Mouse (Mus musculus) liver (tissue): ENCODE measurements around the gene Nfix.
"Not testable (repeated sequence)": the region's sequence is repeated elsewhere in the genome, so short reads cannot be mapped to it uniquely, and the experiment has no call there.

Experiments
- DNase-seq: peaks from one replicate; pipeline ENCODE4 v3.0.0-alpha.2; 2020; ENCODE audit warnings: mixed read lengths

Nfix gene

DNA sequence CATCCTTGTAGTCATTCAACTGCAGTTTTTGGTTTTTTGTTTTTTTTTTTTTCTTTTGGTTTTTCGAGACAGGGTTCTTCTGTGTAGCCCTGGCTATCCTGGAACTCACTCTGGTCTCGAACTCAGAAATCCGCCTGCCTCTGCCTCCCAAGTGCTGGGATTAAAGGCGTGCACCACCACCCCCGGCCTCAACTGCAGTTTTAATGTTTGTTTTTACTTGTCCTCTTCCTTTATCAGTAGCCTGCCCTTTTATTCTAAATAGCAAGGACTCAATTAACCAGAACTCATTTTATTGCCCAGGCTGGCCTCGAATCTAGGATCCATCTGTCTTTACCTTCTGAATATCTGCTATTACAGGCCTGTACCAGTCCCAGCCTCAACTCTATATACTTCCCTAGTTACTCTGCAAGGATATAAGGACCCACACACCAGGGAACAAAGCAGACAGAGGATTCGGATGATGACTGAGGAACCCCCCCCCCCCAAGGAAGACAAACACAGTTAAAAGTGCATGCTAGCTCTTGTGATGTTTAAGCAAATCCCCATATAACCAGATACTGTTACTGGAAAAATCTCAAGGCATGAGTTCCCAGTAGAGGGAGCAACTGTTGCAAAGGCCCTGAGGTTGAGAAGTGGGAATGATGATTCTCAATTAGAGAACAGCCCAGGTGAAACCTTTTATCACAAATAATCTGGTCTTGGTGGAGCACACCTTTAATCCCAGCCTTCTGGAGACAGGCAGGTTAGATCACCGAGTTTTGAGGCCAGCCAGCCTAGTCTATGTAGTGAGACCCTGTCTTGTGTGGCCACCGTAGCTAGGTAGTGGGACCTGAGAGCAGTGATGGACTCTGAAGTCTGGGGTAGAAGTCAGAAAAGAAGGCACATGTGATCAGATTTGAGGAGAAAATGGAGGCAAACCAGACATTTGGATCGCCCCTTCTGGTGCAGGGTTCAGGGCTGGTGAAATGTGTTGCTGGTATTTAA lies 32.9 kb upstream of the Nfix start:
- DNase-seq = peak; percentile 2

DNA sequence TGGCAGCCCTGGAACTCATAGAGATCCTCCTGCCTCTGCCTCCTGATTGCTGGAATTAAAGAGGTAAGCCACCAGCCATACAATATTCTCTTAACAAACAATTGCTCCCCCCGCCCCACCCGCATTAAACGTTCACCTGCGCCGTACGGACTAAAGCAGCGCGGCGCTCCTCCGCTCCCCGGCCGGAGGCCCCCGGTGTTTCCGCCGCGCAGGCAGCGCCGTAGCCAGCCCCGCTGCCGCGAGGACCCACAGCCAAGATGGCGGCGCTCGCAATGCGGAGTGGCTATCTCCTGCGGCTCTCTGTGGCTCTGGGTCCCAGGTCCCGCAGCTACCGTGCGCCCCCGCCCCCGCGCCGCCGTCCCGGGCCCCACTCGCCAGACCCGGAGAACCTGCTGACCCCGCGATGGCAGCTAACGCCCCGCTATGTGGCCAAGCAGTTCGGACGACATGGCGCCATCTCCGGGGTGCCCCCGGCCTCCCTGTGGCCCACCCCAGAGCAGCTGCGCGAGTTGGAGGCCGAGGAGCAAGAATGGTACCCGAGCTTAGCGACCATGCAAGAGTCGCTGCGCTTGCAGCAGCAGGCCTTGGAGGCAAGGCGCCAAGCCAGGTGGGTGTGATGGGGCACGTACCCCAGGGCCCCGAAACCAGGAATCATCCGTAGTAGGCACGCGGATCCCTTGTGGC lies 32.0 kb upstream of the Nfix start:
- DNase-seq = peak; percentile 92

DNA sequence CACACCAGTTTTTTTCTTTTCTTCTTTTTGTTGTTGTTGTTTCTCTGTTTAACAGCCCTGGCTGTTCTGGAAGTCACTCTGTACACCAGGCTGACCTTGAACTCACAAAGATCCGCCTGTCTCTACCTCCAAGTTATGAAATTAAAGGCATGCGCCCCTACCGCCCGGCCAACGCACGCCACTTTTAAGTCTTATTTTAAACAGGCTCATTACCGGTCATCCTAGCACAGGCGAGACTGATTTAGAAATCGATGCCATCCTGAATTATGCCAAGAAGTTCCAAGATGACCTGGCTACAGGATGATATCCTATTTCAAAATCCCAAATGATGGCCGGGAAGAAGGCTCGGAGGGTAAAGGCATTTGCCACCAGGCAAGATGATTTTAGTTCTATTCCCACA lies 31.3 kb upstream of the Nfix start, which contains the start of gene Gadd45gip1:
Gene Gadd45gip1 (plus strand): TSS at position 33 of the 400 bp plus-strand sequence.
- peak; percentile 77 for DNase-seq

DNA sequence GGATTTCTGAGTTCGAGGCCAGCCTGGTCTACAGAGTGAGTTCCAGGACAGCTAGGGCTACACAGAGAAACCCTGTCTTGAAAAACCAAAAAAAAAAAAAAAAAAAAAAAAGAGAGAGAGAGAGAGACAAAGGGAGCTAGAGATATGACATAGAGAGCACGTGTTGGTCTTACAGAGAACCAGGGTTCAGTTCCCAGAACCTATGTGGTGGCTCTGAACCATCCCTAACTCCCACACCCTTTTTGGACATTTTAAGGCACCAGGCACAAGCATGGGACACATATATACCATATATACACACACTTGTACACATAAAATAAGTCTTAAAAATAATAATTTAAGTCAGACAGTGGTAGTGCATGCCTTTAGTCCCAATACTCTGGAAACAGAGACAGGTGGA lies 26.4 kb upstream of the Nfix start:
- not testable (repeated sequence) for DNase-seq

DNA sequence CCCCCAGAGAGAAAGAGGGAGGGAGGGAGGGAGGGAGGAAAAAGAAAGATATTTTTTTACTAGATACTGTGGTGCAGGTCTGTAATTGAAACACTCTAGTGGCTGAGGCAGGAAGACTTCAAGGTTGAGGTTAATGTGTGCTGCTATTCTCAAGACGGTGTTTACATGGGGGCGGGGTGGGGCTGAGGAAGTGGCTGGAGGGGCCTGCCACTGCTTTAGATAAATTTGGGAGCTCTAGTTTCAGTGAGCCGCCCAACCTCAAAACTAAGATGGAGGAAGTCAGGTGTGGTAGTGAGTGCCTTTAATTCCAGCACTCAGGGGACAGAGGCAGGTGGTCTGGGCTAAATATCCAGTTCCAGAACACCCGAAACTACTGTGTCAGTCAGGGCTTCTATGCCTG lies 25.5 kb upstream of the Nfix start:
- DNase-seq = peak; percentile 60

DNA sequence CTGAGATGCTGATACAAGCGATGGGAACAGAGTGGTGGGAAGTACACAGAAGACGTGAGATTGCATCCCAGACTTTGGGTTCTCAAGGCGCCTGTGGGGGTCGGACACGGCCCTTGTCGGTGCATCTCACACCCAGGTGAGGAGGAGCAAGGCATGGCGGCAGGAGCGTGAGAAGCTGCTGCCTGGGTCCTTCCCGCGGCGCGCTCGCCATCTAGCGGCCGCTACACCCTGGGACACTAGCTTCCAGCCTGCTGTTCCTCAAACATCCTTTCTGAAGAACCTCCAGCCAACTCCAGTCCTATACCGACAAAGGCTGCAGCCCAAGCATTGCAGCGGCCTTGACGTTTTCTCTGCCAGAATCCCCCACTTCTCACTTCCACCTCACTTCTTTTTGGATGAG lies 23.5 kb upstream of the Nfix start:
- peak; percentile 84 for DNase-seq

DNA sequence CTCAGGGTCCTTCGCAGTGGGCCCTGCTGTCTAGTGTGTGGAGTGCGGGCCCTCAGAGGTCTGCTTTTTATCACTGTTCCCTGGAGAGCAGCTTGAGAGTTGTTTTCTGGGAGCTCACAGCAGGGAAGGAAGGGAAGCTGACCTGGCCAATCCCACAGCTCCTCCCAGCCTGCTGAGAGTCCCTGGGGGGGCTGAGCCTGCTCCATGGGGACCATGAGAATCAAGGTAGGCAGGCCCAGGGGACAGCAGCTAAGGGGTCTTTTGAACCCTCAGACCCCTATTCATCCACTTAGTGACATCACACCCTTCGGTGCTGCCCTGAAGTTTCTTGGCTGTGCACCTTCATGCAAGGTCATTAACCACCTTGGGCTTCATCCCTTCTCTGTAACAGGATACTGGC lies 22.6 kb upstream of the Nfix start, which contains the start of gene Dand5:
Gene Dand5 (minus strand): TSS at position 101 of the 400 bp plus-strand sequence.
- DNase-seq = no peak

DNA sequence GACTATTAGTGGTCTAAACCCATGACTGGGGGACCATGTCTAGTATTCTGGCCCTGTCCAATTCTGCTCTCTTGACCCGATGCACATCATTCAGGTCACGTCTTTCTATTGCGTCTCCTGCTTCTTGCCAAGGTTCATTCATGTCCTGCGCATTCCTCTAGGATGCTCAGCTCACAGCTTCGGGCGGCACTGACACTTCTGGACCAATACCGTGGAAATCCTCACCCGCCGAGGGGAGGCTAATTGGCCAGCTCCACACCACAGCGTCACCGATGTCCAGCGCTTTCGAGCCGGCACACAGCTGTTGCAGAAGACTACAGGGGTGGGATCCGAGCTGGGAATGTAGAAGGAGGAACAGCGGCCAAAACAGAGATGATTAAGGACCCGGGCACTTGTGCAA lies 16.0 kb upstream of the Nfix start:
- no peak for DNase-seq

DNA sequence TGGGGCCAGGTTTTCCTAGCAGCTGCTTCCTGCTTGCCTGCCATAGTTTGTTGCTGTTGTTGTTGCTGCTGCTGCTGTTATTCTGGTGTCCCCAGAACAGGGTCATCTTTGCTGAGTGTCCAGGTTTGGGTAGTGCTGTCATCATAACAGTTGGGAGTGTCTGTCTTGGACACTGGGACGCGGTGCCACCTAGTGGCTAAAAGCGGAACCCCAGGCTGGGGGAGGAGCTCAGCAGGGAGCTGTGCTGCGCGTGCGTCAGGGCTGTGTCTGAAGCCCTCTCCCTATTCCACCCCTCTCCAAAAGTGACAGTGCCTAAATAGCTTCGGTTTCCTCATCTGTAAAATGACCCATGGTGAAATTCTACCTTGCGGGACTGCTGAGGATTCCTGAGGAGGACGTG lies 15.4 kb upstream of the Nfix start:
- peak; percentile 95 for DNase-seq

DNA sequence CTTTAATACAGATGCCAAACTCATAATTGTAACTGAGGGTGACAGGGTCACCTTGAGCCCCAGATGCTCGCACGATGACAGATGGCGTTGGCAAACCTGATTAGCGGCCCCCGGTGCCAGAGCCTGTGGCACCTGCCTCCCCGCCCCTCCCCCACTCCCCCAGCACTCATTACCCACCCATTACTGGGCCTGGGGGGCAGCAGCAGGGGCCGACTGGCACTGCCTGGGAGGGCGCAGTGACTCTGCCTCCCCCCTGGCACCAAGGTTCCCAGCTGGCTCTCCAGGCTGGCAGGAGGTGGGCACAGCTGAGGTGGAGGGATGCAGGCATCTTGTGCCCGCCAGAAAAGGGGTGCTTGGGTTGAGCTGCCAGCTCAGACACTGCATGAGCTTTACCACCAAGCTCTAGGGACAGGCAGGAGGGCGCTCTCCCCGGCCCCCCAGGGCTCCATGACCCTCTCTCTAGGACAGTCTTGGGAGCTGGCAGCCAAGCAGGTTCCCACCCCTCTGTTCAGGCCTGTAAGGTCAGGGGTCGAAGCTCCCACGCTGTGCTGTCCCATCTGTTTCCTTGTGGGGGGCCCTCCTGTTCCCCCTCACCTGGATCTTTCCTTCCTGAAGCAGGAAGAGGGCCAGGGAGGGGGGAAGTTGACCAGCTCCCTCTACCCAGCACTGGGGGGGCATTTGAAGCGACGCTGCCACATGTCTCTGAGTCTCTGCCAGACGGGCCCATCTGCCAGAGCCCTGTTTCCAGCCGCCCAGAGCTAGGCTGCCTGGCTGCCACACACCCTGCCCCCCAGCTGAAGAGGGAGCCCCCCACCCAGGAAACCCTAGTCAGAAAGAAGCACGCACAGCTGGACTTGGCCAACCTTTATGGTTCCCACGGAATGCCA lies 14.7 kb upstream of the Nfix start:
- DNase-seq = no peak

DNA sequence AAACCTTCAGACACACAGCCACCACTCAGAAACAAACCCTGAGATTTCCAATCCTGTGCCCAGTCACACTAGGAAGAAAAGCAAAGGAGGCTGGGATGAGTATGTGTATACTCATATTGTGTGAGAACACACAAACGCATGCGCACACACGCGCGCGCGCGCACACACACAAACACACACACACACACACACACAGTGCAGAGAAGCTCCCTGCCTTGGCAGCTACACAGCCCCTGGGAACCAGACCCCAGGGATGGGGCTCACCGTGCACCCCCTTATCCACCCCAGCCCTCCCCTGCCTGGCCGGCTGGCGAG lies 14.1 kb upstream of the Nfix start:
- DNase-seq = no peak

DNA sequence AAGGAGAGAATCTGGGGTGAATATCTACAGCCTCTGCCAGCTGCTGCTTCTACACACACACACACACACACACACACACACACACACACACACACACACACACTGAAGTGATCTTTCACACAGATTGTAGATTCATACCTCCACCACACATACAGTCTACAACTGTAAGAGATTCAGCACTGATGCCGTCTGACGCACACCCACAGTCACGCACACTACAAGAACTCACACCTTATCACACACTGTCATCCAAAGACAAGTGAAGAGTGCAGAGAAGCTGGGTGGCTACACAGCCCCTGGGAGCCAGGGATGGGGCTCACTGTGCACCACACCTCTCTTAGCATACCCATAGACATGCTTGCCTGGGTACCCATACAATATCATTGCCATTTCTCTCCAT lies 13.7 kb upstream of the Nfix start:
- no peak for DNase-seq

DNA sequence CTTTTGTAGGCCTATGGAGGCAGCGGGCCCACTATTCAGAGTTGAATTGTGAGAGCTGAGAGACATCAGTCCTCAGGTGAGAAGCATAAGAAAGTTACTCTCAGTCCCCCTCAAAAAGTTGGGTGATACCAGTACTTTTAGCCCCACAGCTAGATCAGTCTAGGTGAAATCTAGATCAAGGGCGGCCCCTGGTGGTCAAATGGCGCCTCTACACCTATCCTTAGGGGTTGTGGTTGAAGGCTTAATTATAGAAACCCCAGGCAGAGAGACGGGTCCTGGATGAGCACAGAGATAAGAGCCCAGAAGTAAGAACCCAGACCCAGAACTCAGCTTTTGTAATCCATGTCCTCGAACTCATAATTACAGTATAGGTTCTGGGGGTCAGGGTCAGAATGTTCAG lies 12.9 kb upstream of the Nfix start:
- DNase-seq = peak; percentile 87

DNA sequence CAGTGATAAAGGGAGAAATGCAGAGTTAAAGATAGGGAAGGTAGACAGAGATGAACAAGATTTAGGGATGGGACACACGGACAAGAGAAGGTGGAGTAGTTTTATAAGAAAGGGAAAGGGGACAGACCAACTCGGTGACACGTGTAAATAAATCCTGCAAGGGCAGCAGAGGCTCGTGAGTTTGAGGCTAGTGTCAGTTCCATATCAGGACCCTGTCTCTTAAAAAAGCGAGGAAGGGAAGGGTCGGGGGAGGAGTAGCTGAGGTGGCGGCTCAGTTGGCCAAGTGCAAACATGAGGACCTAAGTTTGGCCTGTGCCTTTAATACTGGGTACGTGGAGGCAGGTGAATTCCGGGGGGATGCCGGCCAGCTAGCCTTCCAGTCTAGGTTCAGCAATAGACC lies 11.2 kb upstream of the Nfix start:
- no peak for DNase-seq

DNA sequence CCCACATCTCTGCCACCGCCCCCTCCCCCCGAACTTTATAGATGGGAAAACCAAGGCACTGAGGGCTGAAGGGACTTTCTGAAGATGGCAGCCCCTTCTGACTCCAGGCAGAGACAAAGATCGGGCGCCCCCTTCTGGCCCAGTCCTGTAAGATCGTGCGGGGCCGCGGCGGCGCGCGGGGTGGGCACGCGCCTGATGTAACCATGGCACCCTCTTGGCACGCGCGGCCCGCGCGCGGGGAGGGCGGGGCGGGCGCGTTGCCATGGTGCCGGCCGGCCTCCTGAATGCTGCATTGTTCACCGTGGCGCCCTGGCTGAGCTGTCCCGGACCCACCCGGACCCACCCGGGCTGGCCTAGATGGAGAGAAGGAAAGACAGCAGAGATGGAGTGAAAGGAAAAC lies 10.8 kb upstream of the Nfix start:
- peak; percentile 88 for DNase-seq

DNA sequence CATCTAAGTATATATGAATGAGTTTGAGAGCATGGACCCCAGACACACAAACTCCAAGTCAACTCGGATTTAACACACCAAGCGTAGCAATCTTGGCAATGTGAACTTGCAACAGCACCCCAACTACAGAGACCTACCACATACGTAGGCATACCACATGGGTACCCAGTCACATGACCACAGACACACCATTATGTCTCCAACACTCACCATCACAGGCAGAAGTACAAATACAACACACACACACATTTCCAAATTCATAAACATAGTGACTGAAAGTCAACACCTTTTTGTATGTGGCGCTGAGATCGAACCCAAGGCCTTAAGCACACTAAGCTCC lies 9.8 kb upstream of the Nfix start:
- DNase-seq = no peak

DNA sequence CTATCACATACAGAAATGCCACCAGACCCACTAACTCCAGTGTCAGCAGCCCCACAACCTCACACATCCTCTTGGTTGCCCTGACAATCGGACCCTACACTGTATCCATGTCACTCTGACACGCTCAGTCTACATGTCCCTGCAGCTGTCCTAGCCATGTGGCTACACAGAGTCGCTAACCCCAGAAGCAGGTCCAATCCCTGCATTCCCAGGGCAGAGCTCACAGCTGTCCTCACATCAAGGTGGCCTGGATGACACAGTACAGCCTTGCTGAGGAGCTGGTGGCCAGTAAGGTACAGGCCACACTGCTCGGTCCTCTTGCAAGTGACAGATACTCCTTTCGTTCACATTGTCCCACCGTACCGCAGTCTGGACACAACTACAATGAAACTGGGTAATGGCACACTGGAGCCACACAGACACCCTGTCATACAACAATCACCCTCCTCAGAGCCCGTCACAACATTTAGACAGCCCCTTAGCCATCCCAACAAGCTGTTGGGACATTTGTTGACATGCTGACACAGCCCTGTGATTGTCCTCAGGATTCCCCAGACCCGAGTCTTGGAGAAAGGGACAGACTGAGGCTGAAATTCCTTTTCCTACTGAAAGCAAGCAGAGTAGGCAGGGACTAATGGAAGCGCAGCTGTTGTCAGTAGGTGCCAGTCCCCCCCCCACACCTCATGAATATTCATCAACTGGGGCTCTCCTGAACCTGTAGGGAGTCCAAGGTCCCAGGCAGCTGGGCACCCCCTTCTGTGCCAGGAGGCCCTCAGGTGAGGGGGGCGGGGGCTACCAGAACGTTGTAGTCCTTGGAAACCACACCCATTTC lies 9.2 kb upstream of the Nfix start:
- no peak for DNase-seq

DNA sequence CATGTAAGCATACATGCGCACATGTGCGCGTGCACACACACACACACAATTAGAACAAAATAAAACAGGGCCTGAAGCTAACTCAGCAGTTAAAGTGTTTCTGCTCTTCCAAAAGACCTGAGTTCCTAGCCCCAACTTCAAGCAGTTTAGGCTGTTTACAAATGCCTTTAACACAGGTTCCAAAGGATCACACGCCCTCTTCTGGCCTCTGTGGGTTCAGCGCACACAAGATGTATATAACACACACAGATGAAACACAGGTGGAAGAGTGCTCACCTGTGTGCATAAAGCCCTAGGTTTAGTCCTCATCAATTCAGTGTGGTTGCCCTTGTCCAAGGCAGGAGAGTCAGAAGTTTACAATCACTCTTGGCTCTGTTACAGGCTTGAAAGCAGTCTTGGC lies 5.9 kb upstream of the Nfix start:
- DNase-seq = no peak

DNA sequence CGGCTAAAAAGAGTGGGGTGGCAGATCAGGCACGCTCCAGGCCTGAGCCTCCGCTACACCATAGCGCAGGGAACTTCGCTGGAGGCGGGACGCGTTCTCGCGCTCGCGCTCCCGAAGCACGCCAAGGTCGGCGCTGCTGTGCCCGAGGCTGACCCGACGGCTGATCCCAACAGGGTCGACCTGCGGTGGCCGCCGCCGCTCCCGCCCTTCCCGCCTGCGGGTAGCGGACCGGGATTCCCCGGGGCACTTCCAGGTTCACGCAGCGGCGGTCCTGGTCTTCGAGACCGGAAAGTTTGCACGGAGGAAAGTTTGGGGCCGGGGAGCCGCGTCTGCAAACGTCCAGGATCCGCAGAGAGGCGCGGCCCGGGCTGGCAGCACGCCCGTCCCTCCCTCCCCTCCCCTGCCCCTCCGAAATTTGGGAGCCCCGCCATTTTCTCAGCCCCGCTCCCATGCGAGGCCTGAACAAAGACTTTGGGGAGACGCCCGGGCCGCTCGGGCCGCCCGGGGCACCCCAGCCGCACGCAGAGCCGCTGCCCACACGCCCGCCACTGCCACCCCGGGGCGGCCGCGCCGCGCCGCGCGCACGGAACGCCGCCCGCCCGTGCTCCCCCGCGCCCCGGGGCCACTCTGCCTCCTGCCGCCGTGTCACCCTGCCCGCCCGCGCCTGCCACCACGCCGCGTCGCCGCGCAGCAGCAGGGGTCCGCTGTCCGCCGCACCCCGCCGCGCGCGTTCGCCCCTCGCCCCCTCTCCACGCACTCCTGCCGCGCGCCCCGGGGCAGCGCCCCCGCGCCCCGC lies 810 bp downstream of the Nfix start:
- peak; percentile 46 for DNase-seq

DNA sequence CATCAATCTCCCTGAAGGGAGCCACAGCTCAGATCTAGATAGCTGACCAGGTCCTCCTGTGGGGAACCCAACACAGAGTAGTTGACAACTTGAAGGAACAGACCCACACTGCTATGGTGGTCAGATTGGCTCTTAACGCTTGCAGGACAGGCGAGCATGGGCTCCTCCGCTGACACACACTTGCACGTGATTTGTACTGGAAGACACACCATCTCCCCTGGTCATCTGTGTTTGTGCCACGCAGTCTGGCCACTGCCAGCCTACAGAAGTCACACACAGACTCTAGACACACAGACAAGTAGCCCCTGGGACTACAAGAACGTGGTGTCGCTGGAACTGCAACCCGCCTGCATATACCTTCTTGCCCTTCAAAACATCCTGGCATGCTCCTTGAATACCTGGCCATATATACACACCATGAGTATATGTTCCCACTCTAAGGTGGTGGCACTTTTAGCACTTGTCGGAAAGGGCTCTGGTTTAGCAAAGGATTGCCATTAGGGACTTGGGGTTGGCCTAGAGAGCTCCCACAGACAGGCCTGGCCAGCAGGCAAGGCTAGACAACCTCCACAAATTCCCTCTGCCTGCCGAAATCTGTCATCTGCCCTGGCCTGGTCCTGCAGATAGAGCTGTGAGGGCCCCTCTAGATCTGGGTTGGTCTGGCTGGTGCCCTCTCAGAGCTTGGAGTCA lies 1.6 kb downstream of the Nfix start:
- no peak for DNase-seq

DNA sequence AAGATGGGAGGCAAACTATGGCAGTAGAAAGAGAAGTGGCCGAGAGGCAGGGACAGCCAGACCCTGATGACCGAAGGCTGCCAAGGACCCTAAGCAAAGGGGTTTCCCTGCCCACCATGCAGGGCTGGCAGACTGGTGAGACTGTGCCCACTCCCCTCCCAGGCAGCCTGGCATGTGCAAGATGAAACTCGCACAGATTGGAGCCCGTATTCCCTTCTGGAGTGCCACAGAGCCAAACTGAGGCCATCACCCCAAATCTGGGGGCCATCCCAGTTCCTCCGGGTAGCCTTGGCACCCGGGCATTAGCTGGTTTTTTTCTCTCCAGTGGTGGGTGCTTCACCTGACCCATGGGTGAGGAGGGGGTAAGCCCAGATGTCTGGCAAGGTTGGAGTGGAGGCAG lies 2.2 kb downstream of the Nfix start:
- DNase-seq = no peak
